Mouse (Mus musculus): ENCODE measurements around the gene Tex11.

DNA sequence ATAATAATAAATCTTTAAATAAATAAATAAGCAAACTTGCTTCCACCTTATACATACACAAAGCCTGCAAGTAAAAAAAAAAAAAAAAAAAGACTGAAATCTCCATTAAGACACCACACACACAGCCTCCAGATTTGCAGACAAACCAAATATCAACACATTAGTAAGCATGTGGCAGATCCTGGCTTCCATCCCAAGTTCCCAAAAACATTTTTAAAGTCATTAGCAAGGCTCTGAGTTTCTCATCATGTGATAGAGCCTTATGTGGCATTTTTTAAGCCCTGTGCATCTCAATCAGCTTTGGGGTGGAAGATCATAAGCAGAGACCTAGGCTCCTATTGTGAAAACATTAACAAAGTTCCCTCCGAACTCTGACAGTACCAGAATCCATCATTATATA is 5.8 kb upstream of the Tex11 start:
- no peak for TF ChIP-seq CTCF (IDR thresholded peaks at IDR 0.05; ENCODE audit: low read depth)
- no peak for TF ChIP-seq EP300 (optimal IDR thresholded peaks at IDR 0.05)

Data from stomach, postnatal 0 days (tissue).